Mouse (Mus musculus) liver, postnatal 0 days (tissue): ENCODE measurements around the gene Clpp.

Experiments
- CTCF ChIP-seq: sonication (generic); IDR thresholded peaks from 2 replicates; pipeline ENCODE4 v1.5.1; 2016; ENCODE audit warnings: antibody characterized with exemption, low read depth
- EP300 ChIP-seq: IDR thresholded peaks from 2 replicates; pipeline ENCODE4 v1.6.1; 2016; ENCODE audit warnings: antibody characterized with exemption, low read depth, mild to moderate bottlenecking

DNA sequence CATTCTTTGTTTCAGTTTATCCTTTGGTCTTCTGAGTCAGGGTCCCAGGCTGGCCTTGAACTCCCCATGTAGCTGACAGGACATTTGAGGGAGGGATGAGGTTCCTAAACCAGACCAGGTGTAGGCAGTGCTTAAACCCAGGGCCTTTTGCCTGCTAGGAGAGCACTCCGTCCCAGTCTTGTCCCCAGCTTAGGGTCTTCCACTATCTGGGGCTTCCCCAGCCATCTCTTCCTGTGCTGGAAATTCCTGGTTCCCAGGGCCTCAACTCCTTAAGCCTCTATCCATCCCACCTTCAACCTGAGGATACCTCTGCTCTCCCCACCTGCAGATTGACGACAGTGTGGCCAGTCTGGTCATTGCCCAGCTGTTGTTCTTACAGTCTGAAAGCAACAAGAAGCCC lies 861 bp downstream of the Clpp start:
- TF ChIP-seq CTCF (no peak), EP300 (no peak)
